Mouse (Mus musculus) embryonic facial prominence, embryonic 10.5 days (tissue): Measurements from ENCODE around the gene C9. TPM values are rescaled to one million over a fixed set of nuclear protein-coding genes. Genes with fewer than 3 reads are reported as not detected.

ENCODE experiments used
- DNase-seq: peaks from one replicate; pipeline ENCODE4 v3.0.0-alpha.2; 2017; ENCODE audit warnings: low spot score
- H3K27ac ChIP-seq: fragments of 300-500 bp; sonication (generic); replicated peaks from 2 replicates; pipeline ENCODE4 v1.5.1; 2016; ENCODE audit warnings: mild to moderate bottlenecking
- H3K27me3 ChIP-seq: fragments of 300-500 bp; sonication (generic); replicated peaks from 2 replicates; pipeline ENCODE4 v1.6.1; 2016; ENCODE audit warnings: low read depth, mild to moderate bottlenecking; ENCODE audit not compliant: poor library complexity, severe bottlenecking
- H3K36me3 ChIP-seq: fragments of 300-500 bp; sonication (generic); replicated peaks from 2 replicates; pipeline ENCODE4 v1.6.1; 2016; ENCODE audit warnings: mild to moderate bottlenecking, moderate library complexity
- H3K4me1 ChIP-seq: fragments of 300-500 bp; sonication (generic); 2 replicates; pipeline ENCODE4 v1.6.1; 2016
- H3K4me3 ChIP-seq: fragments of 300-500 bp; sonication (generic); 2 replicates; pipeline ENCODE4 v1.5.1; 2016; ENCODE audit warnings: mild to moderate bottlenecking, moderate library complexity
- H3K9me3 ChIP-seq: fragments of 300-500 bp; sonication (generic); 2 replicates; pipeline ENCODE4 v1.6.1; 2016; ENCODE audit warnings: mild to moderate bottlenecking
- WGBS: fragments of 180-500 bp; shearing (Covaris S2); methylation state at CpG from one replicate; pipeline ENCODE4 v1.1.7; 2016; 5-methylcytosine and 5-hydroxymethylcytosine counted together
- polyA plus RNA-seq: library from polyadenylated mRNA; unstranded; fragments of >200 nt; fragmentation: Nextera tagmentation; extraction: Ambion mirVana; gene quantifications from 2 replicates; pipeline ENCODE4 v1.2.1, GENCODE M21; 2016

The C9 gene
- polyA plus RNA-seq, result not detected in 2 replicates

DNA sequence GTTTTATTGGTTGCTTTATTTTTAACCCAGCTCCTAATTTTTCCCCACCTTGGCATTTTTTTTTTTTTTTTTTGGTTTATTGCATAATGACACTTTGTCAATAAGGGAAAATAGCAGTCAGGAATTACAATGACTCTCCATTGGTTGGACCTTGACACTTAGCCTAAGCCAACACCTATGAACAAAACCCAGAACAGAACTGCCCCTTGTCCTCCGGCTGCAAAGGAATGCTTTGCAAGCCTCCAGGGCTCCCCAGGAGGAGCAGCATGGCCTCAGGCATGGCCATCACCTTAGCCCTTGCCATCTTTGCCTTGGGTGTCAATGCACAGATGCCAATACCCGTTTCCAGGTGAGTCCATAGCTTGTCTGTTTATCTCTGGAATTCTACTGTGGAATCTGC is at the start of gene C9:
TSS of gene C9 (plus strand) at position 193 of the 400 bp plus-strand sequence.
- Histone ChIP-seq H3K4me3 (no peak within 1 kb of the TSS), H3K4me1 (peaks cover 7% of the 10 kb centered on the region; the same call in 1 of the 2 replicates), H3K27me3 (no peaks in the 10 kb centered on the region), H3K27ac (no peak within 1 kb of the TSS), H3K9me3 (no peaks in the 10 kb centered on the region), H3K36me3 (no peaks in the 10 kb centered on the region)
- WGBS, result 59% methylated on average over 2 of the region's 2 CpGs
- no peak for DNase-seq

DNA sequence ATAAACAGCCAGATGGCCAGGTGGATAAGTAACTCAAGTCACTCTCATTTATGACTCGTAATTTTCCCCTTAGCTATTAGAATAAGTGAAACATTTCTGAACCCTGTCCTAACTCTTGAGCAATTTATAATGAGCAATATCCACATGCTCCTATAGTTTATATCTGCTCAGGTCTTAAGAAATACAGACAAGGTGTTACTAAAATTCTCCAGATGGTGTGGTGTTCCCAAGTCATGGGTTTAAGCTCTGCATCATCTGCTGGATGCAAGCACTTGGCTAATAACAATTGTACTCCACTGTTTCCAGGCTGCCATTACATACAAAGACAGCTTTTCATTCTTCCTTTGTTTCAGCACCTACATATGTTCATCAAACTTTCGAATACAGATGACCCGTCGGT is 46.9 kb upstream of the C9 start:
- H3K4me1 ChIP-seq, result no peaks in the 10 kb centered on the region
- H3K36me3 ChIP-seq, result peaks cover 9% of the 10 kb centered on the region; the same call in 1 of the 2 replicates
- 94% methylated on average over 4 of the region's 4 CpGs for WGBS
- no peak overlapping the region for H3K27ac ChIP-seq
- H3K4me3 ChIP-seq, result no peak overlapping the region
- H3K9me3 ChIP-seq, result no peaks in the 10 kb centered on the region
- no peak for DNase-seq
- no peaks in the 10 kb centered on the region for H3K27me3 ChIP-seq

DNA sequence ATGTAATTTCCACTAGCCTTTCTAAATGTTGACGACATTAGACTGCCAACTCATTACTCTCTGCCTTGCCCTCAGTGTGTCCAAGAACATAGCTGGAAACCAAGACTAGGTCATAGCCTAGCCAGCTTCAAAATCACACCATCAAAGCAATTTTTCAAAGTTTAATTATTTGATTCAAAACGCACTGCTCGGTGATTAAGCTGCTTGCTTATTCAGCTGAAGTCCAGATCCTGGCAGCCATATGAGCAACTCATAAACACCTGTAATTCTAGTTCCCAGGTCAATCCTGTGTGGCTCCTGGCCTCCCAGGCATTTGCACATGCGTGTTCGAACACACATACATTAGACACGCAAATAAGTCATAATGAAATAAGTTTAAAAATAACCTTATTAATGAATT is 46.2 kb upstream of the C9 start:
- Histone ChIP-seq H3K27me3 (no peaks in the 10 kb centered on the region), H3K4me3 (no peak overlapping the region), H3K4me1 (no peaks in the 10 kb centered on the region), H3K9me3 (no peaks in the 10 kb centered on the region), H3K36me3 (peaks cover 5% of the 10 kb centered on the region; the same call in 1 of the 2 replicates), H3K27ac (no peak overlapping the region)
- 91% methylated on average over 6 of the region's 6 CpGs for WGBS
- DNase-seq, result no peak

DNA sequence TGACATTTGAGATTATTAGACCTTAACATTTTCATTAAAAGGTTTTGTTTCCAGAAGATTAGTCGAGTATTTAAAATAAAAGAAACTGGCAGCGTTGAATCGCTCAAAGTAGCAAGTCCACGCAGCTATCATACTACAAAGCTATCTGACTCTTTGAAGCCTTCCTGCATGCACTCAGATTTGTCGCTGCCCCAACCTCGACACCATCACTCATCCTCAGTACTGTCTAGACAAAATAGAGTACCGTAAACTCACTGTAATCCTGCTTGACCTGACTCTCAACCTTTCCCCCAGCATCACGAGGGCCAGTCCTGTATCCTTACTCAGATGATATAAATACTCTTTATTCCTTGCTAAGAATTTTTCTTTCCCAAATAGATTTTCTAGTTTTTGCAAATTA is 45.0 kb upstream of the C9 start:
- Histone ChIP-seq H3K27ac (no peak overlapping the region), H3K4me1 (no peaks in the 10 kb centered on the region), H3K4me3 (no peak overlapping the region), H3K36me3 (peaks cover 5% of the 10 kb centered on the region; the same call in 1 of the 2 replicates), H3K27me3 (no peaks in the 10 kb centered on the region), H3K9me3 (no peaks in the 10 kb centered on the region)
- WGBS, result 87% methylated on average over 8 of the region's 8 CpGs
- no peak for DNase-seq

DNA sequence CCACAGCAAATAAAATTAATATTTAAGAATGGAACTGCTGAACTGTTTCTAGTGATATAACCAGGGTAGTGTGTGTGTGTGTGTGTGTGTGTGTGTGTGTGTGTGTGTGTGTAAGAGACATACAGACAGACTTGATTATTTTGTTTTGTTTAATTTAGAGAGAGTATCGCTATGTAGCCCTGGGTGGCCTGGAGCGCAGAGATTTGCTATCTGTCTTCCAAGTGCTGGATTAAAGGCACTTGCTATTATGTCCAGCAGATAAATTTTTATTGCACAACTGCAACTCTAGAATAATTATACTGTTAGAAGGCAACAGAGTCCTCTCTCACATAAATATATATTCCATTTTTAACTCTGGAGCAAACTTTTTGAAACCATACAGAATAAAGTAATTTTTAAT is 42.7 kb upstream of the C9 start:
- Histone ChIP-seq H3K4me1 (no peaks in the 10 kb centered on the region), H3K9me3 (no peaks in the 10 kb centered on the region), H3K36me3 (no peaks in the 10 kb centered on the region; the same call in 1 of the 2 replicates), H3K4me3 (no peak overlapping the region), H3K27ac (no peak overlapping the region), H3K27me3 (no peaks in the 10 kb centered on the region)
- 90% methylated on average over 2 of the region's 2 CpGs for WGBS
- no peak for DNase-seq

DNA sequence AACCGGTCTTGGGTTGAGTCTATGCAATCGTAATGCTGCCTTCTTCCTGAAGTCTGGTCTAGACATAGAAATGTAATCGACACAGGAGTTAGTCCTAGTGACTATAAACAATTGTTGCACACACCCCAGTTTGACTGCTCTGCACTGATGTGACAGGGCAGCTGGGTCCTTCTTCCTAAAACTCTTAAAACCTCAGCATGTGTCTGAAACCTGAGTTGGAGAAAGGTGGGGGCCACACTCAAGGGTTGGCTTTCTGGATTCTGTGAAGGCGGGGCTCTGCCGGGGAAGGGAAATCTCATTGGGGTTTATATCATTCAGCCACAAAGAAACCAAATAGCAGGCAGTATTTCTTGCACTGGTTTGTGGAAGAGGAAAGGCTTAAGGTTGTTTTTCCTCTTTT is 41.0 kb upstream of the C9 start:
- WGBS, result 82% methylated on average over 5 of the region's 5 CpGs
- H3K4me1 ChIP-seq, result no peaks in the 10 kb centered on the region
- H3K4me3 ChIP-seq, result no peak overlapping the region
- no peaks in the 10 kb centered on the region for H3K9me3 ChIP-seq
- DNase-seq, result no peak
- no peaks in the 10 kb centered on the region; the same call in 1 of the 2 replicates for H3K36me3 ChIP-seq
- H3K27ac ChIP-seq, result no peak overlapping the region
- H3K27me3 ChIP-seq, result no peaks in the 10 kb centered on the region

DNA sequence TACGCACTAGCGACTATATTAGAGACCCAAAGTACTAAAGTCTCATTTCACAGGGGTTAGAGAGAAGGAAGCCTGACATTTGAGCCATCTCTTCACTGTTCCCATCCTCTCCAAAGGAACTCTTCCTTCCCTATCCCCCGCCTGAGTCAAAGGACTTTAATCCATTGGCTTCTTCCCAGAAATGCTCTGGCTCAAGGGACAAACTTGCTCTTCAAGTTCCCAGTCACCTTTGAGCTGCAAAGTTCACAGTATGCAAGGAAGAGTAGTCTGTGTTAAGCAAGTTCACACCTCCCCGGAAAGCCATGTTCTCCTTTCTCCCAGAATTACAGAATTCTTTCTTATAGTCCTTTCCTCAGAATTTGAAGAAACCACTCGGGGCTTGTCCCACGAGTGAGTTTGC is 38.4 kb upstream of the C9 start:
- H3K27ac ChIP-seq, result no peak overlapping the region
- H3K4me3 ChIP-seq, result no peak overlapping the region
- no peaks in the 10 kb centered on the region; the same call in 1 of the 2 replicates for H3K36me3 ChIP-seq
- H3K4me1 ChIP-seq, result no peaks in the 10 kb centered on the region
- no peaks in the 10 kb centered on the region for H3K9me3 ChIP-seq
- no peak for DNase-seq
- no peaks in the 10 kb centered on the region for H3K27me3 ChIP-seq
- WGBS, result 89% methylated on average over 6 of the region's 6 CpGs

DNA sequence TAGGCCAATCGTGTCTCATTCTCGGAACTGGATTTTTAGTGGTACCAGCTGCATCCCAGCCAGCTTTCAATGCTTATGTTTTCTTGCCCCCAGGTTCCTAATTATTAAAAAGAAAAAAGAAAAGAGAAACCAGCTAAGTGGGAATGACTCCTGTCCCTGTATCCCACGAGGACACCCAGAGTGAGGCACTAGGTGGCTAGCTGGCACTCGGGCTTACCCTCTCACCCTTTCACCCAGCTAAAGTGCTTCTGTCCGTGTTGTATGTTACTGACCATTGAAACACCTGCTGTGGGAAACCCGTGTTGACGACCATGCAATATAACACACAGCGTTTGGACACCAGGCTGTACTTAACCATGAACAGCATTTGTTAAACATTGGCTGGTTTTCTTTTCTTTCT is 36.1 kb upstream of the C9 start:
- Histone ChIP-seq H3K27me3 (no peaks in the 10 kb centered on the region), H3K27ac (no peak overlapping the region), H3K9me3 (no peaks in the 10 kb centered on the region), H3K36me3 (no peaks in the 10 kb centered on the region; the same call in 1 of the 2 replicates), H3K4me1 (no peaks in the 10 kb centered on the region), H3K4me3 (no peak overlapping the region)
- DNase-seq, result no peak
- 87% methylated on average over 8 of the region's 8 CpGs for WGBS

DNA sequence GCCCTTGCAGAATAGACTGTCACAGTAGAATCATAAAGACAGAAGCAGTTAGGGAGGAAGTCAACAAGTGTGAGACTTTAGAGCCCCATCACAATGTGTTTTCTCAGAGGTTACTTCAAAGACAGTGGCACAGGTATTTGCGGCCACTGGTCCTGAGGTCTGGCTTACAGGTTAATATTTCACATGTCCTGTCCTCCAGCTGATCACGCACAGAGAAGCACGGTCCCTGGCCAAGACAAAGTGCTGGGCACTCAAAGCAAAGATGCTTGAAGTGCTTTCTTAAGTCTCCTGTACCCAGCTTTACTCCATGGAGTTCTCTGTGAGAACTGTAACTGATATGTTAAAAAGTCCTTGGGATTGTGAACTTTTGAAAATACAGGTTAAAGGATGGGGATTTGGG is 35.0 kb upstream of the C9 start:
- 96% methylated on average over 3 of the region's 3 CpGs for WGBS
- Histone ChIP-seq H3K9me3 (no peaks in the 10 kb centered on the region), H3K4me1 (no peaks in the 10 kb centered on the region), H3K4me3 (no peak overlapping the region), H3K36me3 (no peaks in the 10 kb centered on the region; the same call in 1 of the 2 replicates), H3K27me3 (no peaks in the 10 kb centered on the region), H3K27ac (no peak overlapping the region)
- no peak for DNase-seq

DNA sequence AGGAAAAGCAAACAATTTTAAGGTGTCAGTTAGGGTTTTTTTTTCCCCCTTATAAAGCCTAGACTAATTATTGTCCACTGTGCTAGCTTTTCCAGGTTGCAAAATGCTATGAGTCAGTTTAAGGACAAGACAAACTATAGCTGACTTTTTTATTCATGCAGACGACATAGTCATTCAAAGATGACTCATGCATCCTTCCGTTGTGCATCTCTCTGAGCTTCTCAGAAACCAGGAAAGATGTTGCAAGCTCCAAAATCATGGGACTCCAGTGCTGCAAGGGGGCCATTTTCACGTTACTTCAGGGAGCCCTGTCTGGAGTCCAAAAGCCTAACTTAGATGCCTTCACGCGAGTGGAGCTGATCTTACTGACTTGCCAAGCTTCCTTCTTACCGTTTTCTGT is 33.8 kb upstream of the C9 start:
- Histone ChIP-seq H3K27ac (no peak overlapping the region), H3K36me3 (no peaks in the 10 kb centered on the region; the same call in none of the 2 replicates), H3K27me3 (no peaks in the 10 kb centered on the region), H3K4me3 (no peak overlapping the region), H3K9me3 (no peaks in the 10 kb centered on the region), H3K4me1 (no peaks in the 10 kb centered on the region)
- WGBS, result 90% methylated on average over 6 of the region's 6 CpGs
- no peak for DNase-seq

DNA sequence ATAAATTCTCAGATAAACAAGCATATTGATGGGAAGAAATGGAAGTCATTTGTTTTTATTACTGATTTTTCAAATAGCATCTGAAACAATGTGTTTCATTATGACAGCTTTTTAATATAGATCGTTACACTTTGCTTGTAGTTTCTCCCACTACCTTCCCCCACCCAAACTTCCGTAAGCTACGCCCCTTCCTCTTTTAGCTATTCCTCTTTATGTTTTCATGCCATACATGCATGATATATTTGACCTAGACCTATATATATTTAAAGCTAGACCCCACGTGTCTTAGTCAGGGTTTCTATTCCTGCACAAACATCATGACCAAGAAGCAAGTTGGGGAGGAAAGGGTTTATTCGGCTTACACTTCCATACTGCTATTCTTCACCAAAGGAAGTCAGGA is 29.8 kb upstream of the C9 start:
- WGBS, result 89% methylated on average over 5 of the region's 5 CpGs
- H3K27me3 ChIP-seq, result no peaks in the 10 kb centered on the region
- no peak for DNase-seq

DNA sequence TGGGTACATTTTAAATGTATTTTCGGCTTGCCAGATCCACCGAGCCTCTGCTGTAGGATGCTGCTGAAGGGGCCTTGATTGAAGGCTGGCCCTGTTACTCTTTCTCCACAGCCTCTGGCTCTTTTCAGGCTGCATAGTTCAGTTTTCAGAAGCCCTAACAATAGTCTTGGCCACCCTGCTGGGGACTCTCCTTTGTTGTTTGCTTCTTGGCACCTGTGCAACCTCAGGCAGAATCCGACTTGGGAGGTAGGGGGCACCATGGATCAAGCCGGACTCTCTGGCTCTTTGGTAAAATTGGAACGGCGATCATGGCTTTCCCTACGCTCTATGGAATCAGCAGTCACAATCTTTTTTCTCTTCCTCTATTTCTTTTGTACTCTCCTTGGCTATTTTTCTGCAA is 13.3 kb upstream of the C9 start:
- H3K27me3 ChIP-seq, result no peaks in the 10 kb centered on the region
- H3K27ac ChIP-seq, result no peak overlapping the region
- no peaks in the 10 kb centered on the region for H3K4me1 ChIP-seq
- H3K36me3 ChIP-seq, result peaks cover 56% of the 10 kb centered on the region
- DNase-seq, result no peak
- no peak overlapping the region for H3K4me3 ChIP-seq
- H3K9me3 ChIP-seq, result no peaks in the 10 kb centered on the region; the same call in 1 of the 2 replicates
- 75% methylated on average over 7 of the region's 7 CpGs for WGBS

More for the DNA sequence above, 29.8 kb upstream of the C9 start:
- Histone ChIP-seq H3K4me1 (no peaks in the 10 kb centered on the region), H3K27ac (no peak overlapping the region), H3K36me3 (peaks cover 29% of the 10 kb centered on the region), H3K9me3 (no peaks in the 10 kb centered on the region), H3K4me3 (no peak overlapping the region)

DNA sequence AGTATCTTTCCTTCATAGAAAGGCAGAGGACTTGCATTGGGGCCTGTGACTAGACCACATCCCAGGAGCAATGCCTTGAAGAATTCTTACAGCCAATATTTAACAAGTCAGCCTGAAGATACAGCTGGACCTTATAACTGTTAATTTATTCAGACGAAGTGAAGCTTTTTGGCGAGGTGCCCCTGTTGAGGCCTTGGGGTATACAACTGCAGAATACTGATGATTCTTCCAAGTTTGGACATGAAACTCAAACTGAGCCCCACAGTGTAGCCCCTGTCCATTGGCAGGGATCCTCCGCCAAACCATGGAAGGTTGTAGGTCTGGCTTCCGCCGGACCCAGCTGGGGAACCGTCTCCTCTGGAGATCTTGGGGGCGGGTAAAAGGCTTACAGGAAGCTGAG is 12.7 kb upstream of the C9 start:
- H3K36me3 ChIP-seq, result peaks cover 54% of the 10 kb centered on the region
- H3K27ac ChIP-seq, result no peak overlapping the region
- 88% methylated on average over 7 of the region's 7 CpGs for WGBS
- H3K27me3 ChIP-seq, result no peaks in the 10 kb centered on the region
- no peak overlapping the region for H3K4me3 ChIP-seq
- no peaks in the 10 kb centered on the region; the same call in 1 of the 2 replicates for H3K9me3 ChIP-seq
- H3K4me1 ChIP-seq, result no peaks in the 10 kb centered on the region
- no peak for DNase-seq

DNA sequence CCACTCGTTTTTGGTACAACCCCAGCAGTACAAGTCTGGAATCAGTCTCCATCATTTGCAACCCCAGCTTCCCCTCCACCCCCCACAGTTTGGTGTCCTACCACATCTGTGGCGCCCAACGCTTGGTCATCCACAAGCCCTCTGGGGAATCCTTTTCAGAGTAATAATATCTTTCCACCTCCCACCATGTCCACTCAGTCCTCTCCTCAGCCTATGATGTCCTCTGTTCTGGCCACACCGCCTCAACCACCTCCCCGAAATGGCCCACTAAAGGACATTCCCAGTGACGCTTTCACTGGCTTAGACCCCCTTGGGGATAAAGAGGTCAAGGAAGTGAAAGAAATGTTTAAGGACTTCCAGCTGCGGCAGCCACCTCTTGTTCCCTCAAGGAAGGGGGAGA is 9.8 kb upstream of the C9 start:
- H3K27me3 ChIP-seq, result no peaks in the 10 kb centered on the region
- no peak overlapping the region for H3K4me3 ChIP-seq
- WGBS, result 81% methylated on average over 7 of the region's 7 CpGs
- H3K4me1 ChIP-seq, result no peaks in the 10 kb centered on the region
- no peak for DNase-seq
- H3K9me3 ChIP-seq, result no peaks in the 10 kb centered on the region; the same call in 1 of the 2 replicates
- H3K27ac ChIP-seq, result no peak overlapping the region
- H3K36me3 ChIP-seq, result peaks cover 46% of the 10 kb centered on the region
